Mouse (Mus musculus) heart, postnatal 0 days (tissue): Measurements from ENCODE around the gene Gfi1b.

Experiments used
- CTCF ChIP-seq: IDR thresholded peaks from 2 replicates; pipeline ENCODE4 v1.5.1; 2016; ENCODE audit warnings: antibody characterized with exemption, control low read depth, low read depth
- EP300 ChIP-seq: IDR thresholded peaks from 2 replicates; pipeline ENCODE4 v1.6.1; 2016; ENCODE audit warnings: antibody characterized with exemption, low read depth

DNA sequence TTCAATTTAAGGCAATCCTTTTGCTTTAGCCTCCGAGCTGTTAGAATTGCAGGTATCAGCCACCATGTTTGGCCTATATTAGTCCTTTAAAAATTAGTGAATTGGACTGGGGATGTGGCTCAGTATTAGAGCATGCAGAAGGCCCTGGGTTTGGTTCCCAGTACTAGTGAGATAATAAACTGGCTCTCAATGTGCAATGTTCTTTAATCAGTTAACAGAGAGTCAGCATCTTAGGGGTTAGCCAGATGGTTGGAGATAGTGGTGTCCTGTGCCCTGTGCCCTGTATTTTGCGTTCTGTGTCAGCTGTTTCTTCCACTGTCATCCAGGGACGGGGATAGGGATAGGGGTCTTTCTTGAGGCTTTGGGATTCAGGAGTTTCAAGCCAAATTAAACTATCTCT, 41.1 kb upstream of the Gfi1b start:
- no peak for TF ChIP-seq CTCF
- no peak for TF ChIP-seq EP300
